In genomic region chr10:120894978-120895898, GRCm38 (mm10) we compare ENCODE assay signal across 15 mouse cellular contexts. TPM values are rescaled to one million over a fixed set of nuclear protein-coding genes. Genes with fewer than 3 reads are reported as not detected.
DNase-seq lines count a peak whose midpoint lies in the region; ATAC-seq and TF ChIP-seq lines count a peak whose summit lies in the region.
"Had no signal": no experiment of that assay in that cellular context is flagged by ENCODE, and none has a peak within 500 bp of the region (broad histone marks: within the 10 kb centered on the region; RNA-seq: fewer than 3 reads in every experiment).

No protein-coding gene starts in this region.

- DNase-seq in kidney, adult 9 months = no peak
- DNase-seq in MEL (ENCODE audit: low read depth, low spot score) = no peak
- no peak for DNase-seq in embryonic facial prominence, embryonic 14.5 days (ENCODE audit: low spot score)
- no peak for DNase-seq in Muller cell, postnatal 12 days (ENCODE audit: inconsistent ontology term)
- no peak for DNase-seq in midbrain, embryonic 11.5 days (ENCODE audit: low spot score, missing footprints)
- DNase-seq: cerebellum, adult 11 months; gastrocnemius, postnatal 25 days; lung, postnatal 14 days had no signal

- H3K4me1 ChIP-seq in kidney, embryonic 15.5 days = peaks cover 46% of the 10 kb centered on the region
- H3K4me1 ChIP-seq in MEL (ENCODE audit: control insufficient read depth in 1 of 2, insufficient read depth in 2 of 2, low read length in 2 of 2) = peaks cover 9 to 20% of the 10 kb centered on the region in 2 experiments
- H3K4me1 ChIP-seq in embryonic facial prominence, embryonic 14.5 days (ENCODE audit: control insufficient read depth, insufficient read depth, low read length) = peaks cover 12% of the 10 kb centered on the region
- H3K4me1 ChIP-seq in liver, embryonic 12.5 days = peaks cover 39% of the 10 kb centered on the region
- H3K4me1 ChIP-seq in midbrain, embryonic 11.5 days (ENCODE audit: control insufficient read depth, insufficient read depth, low read length) = no peaks in the 10 kb centered on the region; the same call in none of the 2 replicates

- 0 out of 2 replicates have a peak, but pooled peaks cover 3% of the 10 kb centered on the region for H3K36me3 ChIP-seq in kidney, embryonic 15.5 days
- peaks cover 0 to 15% of the 10 kb centered on the region in 2 experiments; a peak in 2 of 4 replicates for H3K36me3 ChIP-seq in MEL (ENCODE audit: control insufficient read depth in 1 of 2, insufficient read depth in 2 of 2, low read length in 2 of 2)
- H3K36me3 ChIP-seq in embryonic facial prominence, embryonic 14.5 days (ENCODE audit: control insufficient read depth, insufficient read depth, low read length) = no peaks in the 10 kb centered on the region
- no peaks in the 10 kb centered on the region for H3K36me3 ChIP-seq in liver, embryonic 12.5 days
- H3K36me3 ChIP-seq in midbrain, embryonic 11.5 days (ENCODE audit: control insufficient read depth, insufficient read depth, low read length) = no peaks in the 10 kb centered on the region
- H3K36me3 ChIP-seq: forebrain, embryonic 12.5 days; midbrain, embryonic 13.5 days; neural tube, embryonic 12.5 days had no signal

- no peak for TF ChIP-seq POLR2A in MEL (IDR thresholded peaks at IDR 0.05; ENCODE audit: control insufficient read depth in 1 of 2, insufficient read depth in 1 of 2, low read depth in 1 of 2, low read length in 2 of 2, poor library complexity in 1 of 2)

- no peak overlapping the region for H3K9ac ChIP-seq in kidney, embryonic 15.5 days
- peak overlapping the region; percentile 56; the same call in 1 of the 2 replicates for H3K9ac ChIP-seq in MEL (ENCODE audit: control insufficient read depth, low read depth, low read length, poor library complexity, severe bottlenecking)
- H3K9ac ChIP-seq in embryonic facial prominence, embryonic 14.5 days (ENCODE audit: low read depth, low read length) = no peak overlapping the region
- no peak overlapping the region for H3K9ac ChIP-seq in liver, embryonic 12.5 days
- no peak overlapping the region for H3K9ac ChIP-seq in midbrain, embryonic 11.5 days (ENCODE audit: low read length)
- H3K9ac ChIP-seq: forebrain, embryonic 12.5 days; midbrain, embryonic 13.5 days; neural tube, embryonic 12.5 days had no signal

- no peak for ATAC-seq in kidney, embryonic 15.5 days (replicated peaks; ENCODE audit: low FRiP score)
- ATAC-seq in embryonic facial prominence, embryonic 14.5 days (ENCODE audit: low read depth) = no peak
- ATAC-seq in liver, embryonic 12.5 days = no peak
- ATAC-seq in midbrain, embryonic 11.5 days (ENCODE audit: low FRiP score) = no peak
- ATAC-seq: hindbrain, embryonic 16.5 days; midbrain, embryonic 13.5 days had no signal

- H3K4me3 ChIP-seq in kidney, embryonic 15.5 days (replicated peaks) = no peak overlapping the region
- peak overlapping the region; percentile 14 to 58 for H3K4me3 ChIP-seq in MEL (ENCODE audit: control insufficient read depth in 1 of 2, insufficient read depth in 1 of 2, low read depth in 2 of 2, low read length in 2 of 2)
- no peak overlapping the region for H3K4me3 ChIP-seq in embryonic facial prominence, embryonic 14.5 days (ENCODE audit: low read depth, low read length)
- H3K4me3 ChIP-seq in liver, embryonic 12.5 days = no peak overlapping the region
- no peak overlapping the region for H3K4me3 ChIP-seq in midbrain, embryonic 11.5 days (ENCODE audit: low read depth, low read length)
- H3K4me3 ChIP-seq: forebrain, embryonic 12.5 days; layer of hippocampus, adult 2 months; midbrain, embryonic 13.5 days; neural tube, embryonic 12.5 days had no signal

- H3K27ac ChIP-seq in kidney, embryonic 15.5 days = peak overlapping the region; percentile 32
- H3K27ac ChIP-seq in MEL (ENCODE audit: control insufficient read depth, low read depth, low read length) = peak overlapping the region; percentile 89
- H3K27ac ChIP-seq in embryonic facial prominence, embryonic 14.5 days (replicated peaks; ENCODE audit: low read depth, low read length) = no peak overlapping the region; the same call in 1 of the 2 replicates
- H3K27ac ChIP-seq in liver, embryonic 12.5 days = no peak overlapping the region
- H3K27ac ChIP-seq in midbrain, embryonic 11.5 days (ENCODE audit: low read depth, low read length) = no peak overlapping the region
- H3K27ac ChIP-seq: forebrain, embryonic 12.5 days; layer of hippocampus, adult 2 months; midbrain, embryonic 13.5 days; neural tube, embryonic 12.5 days had no signal

- H3K79me2 ChIP-seq in MEL (ENCODE audit: control insufficient read depth, insufficient read depth, low read length, poor library complexity) = no peaks in the 10 kb centered on the region

- peaks cover 3% of the 10 kb centered on the region; the same call in 1 of the 2 replicates for H3K27me3 ChIP-seq in kidney, embryonic 15.5 days
- no peaks in the 10 kb centered on the region for H3K27me3 ChIP-seq in MEL (ENCODE audit: control insufficient read depth in 1 of 2, insufficient read depth in 2 of 2, low read length in 2 of 2)
- no peaks in the 10 kb centered on the region for H3K27me3 ChIP-seq in embryonic facial prominence, embryonic 14.5 days (replicated peaks; ENCODE audit: control insufficient read depth, insufficient read depth, low read length)
- peaks cover 36% of the 10 kb centered on the region for H3K27me3 ChIP-seq in liver, embryonic 12.5 days (replicated peaks)
- H3K27me3 ChIP-seq in midbrain, embryonic 11.5 days (ENCODE audit: control insufficient read depth, insufficient read depth, low read length) = peaks cover 3% of the 10 kb centered on the region; the same call in 1 of the 2 replicates

- no peak for TF ChIP-seq RAD21 in MEL (IDR thresholded peaks at IDR 0.05; ENCODE audit: low read depth, low read length)

- TF ChIP-seq CTCF in MEL (IDR thresholded peaks at IDR 0.05 in 2 of 3, conservative IDR thresholded peaks at IDR 0.05 in 1 of 3; ENCODE audit: control insufficient read depth in 1 of 3, insufficient read depth in 1 of 3, low read depth in 2 of 3, low read length in 3 of 3, poor library complexity in 1 of 3, severe bottlenecking in 1 of 3) = no peak

- no peak for TF ChIP-seq EP300 in MEL (IDR thresholded peaks at IDR 0.05; ENCODE audit: low read depth in 1 of 2, low read length in 2 of 2)

- 67% methylated on average over 15 of the region's 15 CpGs for WGBS in kidney, embryonic 15.5 days
- 72% methylated on average over 15 of the region's 15 CpGs for WGBS in embryonic facial prominence, embryonic 14.5 days
- WGBS in liver, embryonic 12.5 days (ENCODE audit: insufficient replicate concordance) = 41% methylated on average over 15 of the region's 15 CpGs
- 78% methylated on average over 15 of the region's 15 CpGs for WGBS in midbrain, embryonic 11.5 days

- peak overlapping the region; percentile 38; the same call in 1 of the 2 replicates for H3K4me2 ChIP-seq in kidney, embryonic 15.5 days
- H3K4me2 ChIP-seq in embryonic facial prominence, embryonic 14.5 days (ENCODE audit: low read depth, low read length) = peak overlapping the region; percentile 18; the same call in 1 of the 2 replicates
- H3K4me2 ChIP-seq in liver, embryonic 12.5 days = peak overlapping the region; percentile 37; the same call in 1 of the 2 replicates
- H3K4me2 ChIP-seq in midbrain, embryonic 11.5 days = no peak overlapping the region
- H3K4me2 ChIP-seq: forebrain, embryonic 12.5 days; midbrain, embryonic 13.5 days; neural tube, embryonic 12.5 days had no signal

- no peaks in the 10 kb centered on the region for H3K9me3 ChIP-seq in kidney, embryonic 15.5 days (replicated peaks)
- no peaks in the 10 kb centered on the region for H3K9me3 ChIP-seq in MEL (replicated peaks; ENCODE audit: insufficient read depth, low read length)
- no peaks in the 10 kb centered on the region for H3K9me3 ChIP-seq in embryonic facial prominence, embryonic 14.5 days (ENCODE audit: control insufficient read depth, low read length)
- H3K9me3 ChIP-seq in liver, embryonic 12.5 days (replicated peaks) = no peaks in the 10 kb centered on the region
- H3K9me3 ChIP-seq in midbrain, embryonic 11.5 days (ENCODE audit: control insufficient read depth, low read length) = peaks cover 4% of the 10 kb centered on the region; the same call in 1 of the 2 replicates
- H3K9me3 ChIP-seq: midbrain, embryonic 13.5 days had no signal

TF ChIP-seq in MEL, 35 proteins besides CTCF, POLR2A, EP300 and RAD21:
- TF ChIP-seq USF1 (IDR thresholded peaks at IDR 0.05; ENCODE audit: low read depth, low read length) (peak; percentile 62), MEF2A (IDR thresholded peaks at IDR 0.05; ENCODE audit: extremely low read depth, insufficient replicate concordance, low read depth, low read length, poor library complexity, severe bottlenecking) (no peak), ELF1 (IDR thresholded peaks at IDR 0.05; ENCODE audit: low read depth, low read length) (no peak; the same call in 1 of the 2 replicates), TAL1 (IDR thresholded peaks at IDR 0.05; ENCODE audit: low read length) (no peak), MYC (IDR thresholded peaks at IDR 0.05; ENCODE audit: low read depth, low read length) (no peak), MAX (IDR thresholded peaks at IDR 0.05; ENCODE audit: low read length) (peak; percentile 7; the same call in 1 of the 2 replicates), ZMIZ1 (IDR thresholded peaks at IDR 0.05; ENCODE audit: low read depth, low read length) (no peak), TBP (IDR thresholded peaks at IDR 0.05; ENCODE audit: low read depth, low read length) (no peak), BHLHE40 (IDR thresholded peaks at IDR 0.05; ENCODE audit: borderline replicate concordance, low read depth, low read length) (no peak), ZC3H11A (IDR thresholded peaks at IDR 0.05; ENCODE audit: low read depth, low read length) (0 out of 2 replicates have a peak, but pooled peaks have one; percentile 14), JUND (IDR thresholded peaks at IDR 0.05; ENCODE audit: low read depth, low read length) (no peak)

RNA-seq across cellular contexts. Expression of gene Msrb3, which starts 3.7 kb away (rescaled TPM):
- 8.5 and 10.3 TPM in 2 replicates for polyA plus RNA-seq in kidney, embryonic 15.5 days (2015; fragmentation: Nextera tagmentation; extraction: Ambion mirVana)
- total RNA-seq in MEL (2012; rRNA removed) = 0.13 and 0.15 TPM in 2 replicates
- polyA plus RNA-seq in MEL (2012; ENCODE audit: insufficient read depth in 1 of 2, insufficient read length in 2 of 2, low read depth in 1 of 2, low replicate concordance in 2 of 2, missing spikeins in 1 of 2) = under 1 TPM in 1 of 2 experiments, not detected in 1; 0.15 TPM
- polyA plus RNA-seq in embryonic facial prominence, embryonic 14.5 days (2014; fragmentation: Nextera tagmentation; extraction: Ambion mirVana) = 10.1 and 13.6 TPM in 2 replicates
- polyA plus RNA-seq in liver, embryonic 12.5 days (2016; fragmentation: Nextera tagmentation; extraction: Ambion mirVana) = 1.7 and 1.8 TPM in 2 replicates
- 3.9 and 4.6 TPM in 2 replicates for polyA plus RNA-seq in midbrain, embryonic 11.5 days (2014; fragmentation: Nextera tagmentation; extraction: Ambion mirVana)

Comparison
In these comparisons a context has a peak if more than half of its experiments do, and no peak if none do; other contexts are left out.
1. H3K27ac ChIP-seq: peak in kidney, embryonic 15.5 days (single experiment) and MEL (single experiment); none in embryonic facial prominence, embryonic 14.5 days (single experiment), liver, embryonic 12.5 days (single experiment) and midbrain, embryonic 11.5 days (single experiment).
2. H3K4me3 ChIP-seq: peak in MEL (2 of 2); none in kidney, embryonic 15.5 days (single experiment), embryonic facial prominence, embryonic 14.5 days (single experiment), liver, embryonic 12.5 days (single experiment) and midbrain, embryonic 11.5 days (single experiment).